Mouse (Mus musculus) Patski (cell line): ENCODE measurements around the gene Gm21987. TPM values are rescaled to one million over a fixed set of nuclear protein-coding genes. Genes with fewer than 3 reads are reported as not detected.

Experiments
- ATAC-seq: fragments of 100-300 bp; one replicate; pipeline ENCODE4 v1.8.0; 2021
- CTCF ChIA-PET: fragments of 350-600 bp; sonication (Branson Sonifier 250); formaldehyde crosslinking; loops from one replicate; lab custom pipeline; 2022; ENCODE audit warnings: inconsistent platforms; lab: Charles Lee
- POLR2A ChIA-PET: fragments of 350-600 bp; sonication (Branson Sonifier 250); formaldehyde crosslinking; loops from one replicate; lab custom pipeline; 2022; ENCODE audit warnings: antibody characterized with exemption, inconsistent platforms; lab: Charles Lee
- DNase-seq: peaks from one replicate; pipeline ENCODE4 v3.0.0-alpha.2; 2011; ENCODE audit warnings: low read depth, low spot score
- H3K27me3 ChIP-seq: fragments of 371-371 bp; one replicate; pipeline ENCODE4 v1.5.1; 2021
- CTCF ChIP-seq: fragments of 100-300 bp; IDR thresholded peaks from one replicate; pipeline ENCODE4 v1.5.1; 2021
- in situ Hi-C: fragments of 300-500 bp; cut with MboI; formaldehyde crosslinking; loops from 3 replicates; pipeline ENCODE4 v1.11.1; 2018; ENCODE audit warnings: low pct_unique_long_range_greater_than_20kb, mixed read lengths
- polyA plus RNA-seq: library from polyadenylated mRNA; unstranded; gene quantifications from one replicate; pipeline ENCODE4 v1.2.3, GENCODE M21; 2021

The Gm21987 gene
- polyA plus RNA-seq, 1 experiment from 2014 or later = not detected

- POLR2A ChIA-PET = no interaction called here
- in situ Hi-C loops = no loop called here
- CTCF ChIA-PET = no interaction called here
Observed at GRCm38 (mm10) chr16:38359857-38360256, 13.0 kb downstream of the Gm21987 start.

GRCm38 (mm10) chr16:38360317-38360716 lies 13.5 kb downstream of the Gm21987 start:
- no peaks in the 10 kb centered on the region for H3K27me3 ChIP-seq
- in situ Hi-C loops = no loop called here
- TF ChIP-seq CTCF = no peak
- no peak for DNase-seq
- ChIA-PET CTCF (interaction anchor here (0.9 kb wide), 1 partner anchor 146 kb away, joined by 3 read pairs; no protein-coding TSS in a partner anchor), POLR2A (no interaction called here)
- no peak for ATAC-seq

More at GRCm38 (mm10) chr16:38359857-38360256, 13.0 kb downstream of the Gm21987 start:
- ATAC-seq = no peak
- TF ChIP-seq CTCF = no peak
- H3K27me3 ChIP-seq = no peaks in the 10 kb centered on the region
- DNase-seq = no peak

- ATAC-seq (no peak), DNase-seq (no peak)
- TF ChIP-seq CTCF = no peak
- H3K27me3 ChIP-seq = no peaks in the 10 kb centered on the region
- CTCF ChIA-PET = interaction anchor here (1.1 kb wide), 1 partner anchor 12 kb away, joined by 3 read pairs; no protein-coding TSS in a partner anchor
- POLR2A ChIA-PET = no interaction called here
- in situ Hi-C loops = no loop called here
Observed at GRCm38 (mm10) chr16:38361933-38362332, 15.1 kb downstream of the Gm21987 start, which contains the start of gene Popdc2. Gene Popdc2, plus strand, starts transcription at chr16:38362209.

- TF ChIP-seq CTCF = no peak
- H3K27me3 ChIP-seq = no peaks in the 10 kb centered on the region
- ATAC-seq (no peak), DNase-seq (no peak)
- in situ Hi-C loops = no loop called here
- ChIA-PET CTCF (interaction anchor here (1.1 kb wide), 1 partner anchor 12 kb away, joined by 3 read pairs; no protein-coding TSS in a partner anchor), POLR2A (no interaction called here)
Observed at GRCm38 (mm10) chr16:38362493-38363255, 15.8 kb downstream of the Gm21987 start.

GRCm38 (mm10) chr16:38363256-38363595 lies 16.4 kb downstream of the Gm21987 start:
- TF ChIP-seq CTCF = no peak
- H3K27me3 ChIP-seq = no peaks in the 10 kb centered on the region
- no peak for DNase-seq
- in situ Hi-C loops = no loop called here
- no peak for ATAC-seq
- CTCF ChIA-PET = no interaction called here
- POLR2A ChIA-PET = no interaction called here

- ChIA-PET CTCF (no interaction called here), POLR2A (no interaction called here)
- in situ Hi-C loops = no loop called here
- no peak for TF ChIP-seq CTCF
- H3K27me3 ChIP-seq = no peaks in the 10 kb centered on the region
- no peak for ATAC-seq
- DNase-seq = no peak
Observed at GRCm38 (mm10) chr16:38363657-38364056, 16.8 kb downstream of the Gm21987 start.

GRCm38 (mm10) chr16:38365390-38365789 lies 18.6 kb downstream of the Gm21987 start:
- DNase-seq (no peak), ATAC-seq (no peak)
- no peaks in the 10 kb centered on the region for H3K27me3 ChIP-seq
- in situ Hi-C loops = no loop called here
- CTCF ChIA-PET = interaction anchor here (1.0 to 1.2 kb wide), 2 partner anchors 9 to 19 kb away, joined by 3 read pairs; no protein-coding TSS in a partner anchor
- POLR2A ChIA-PET = no interaction called here
- no peak for TF ChIP-seq CTCF

- ATAC-seq (no peak), DNase-seq (no peak)
- TF ChIP-seq CTCF = no peak
- CTCF ChIA-PET = interaction anchor here (0.8 to 1.2 kb wide), 2 partner anchors 9 to 17 kb away, joined by 3 to 4 read pairs; no protein-coding TSS in a partner anchor
- POLR2A ChIA-PET = no interaction called here
- in situ Hi-C loops = no loop called here
- no peaks in the 10 kb centered on the region for H3K27me3 ChIP-seq
Observed at GRCm38 (mm10) chr16:38366231-38366630, 19.4 kb downstream of the Gm21987 start.

GRCm38 (mm10) chr16:38368336-38368735 lies 21.5 kb downstream of the Gm21987 start:
- ATAC-seq = peak; percentile 98
- TF ChIP-seq CTCF = no peak
- CTCF ChIA-PET = interaction anchor here (0.8 kb wide), 1 partner anchor 65 kb away, joined by 3 read pairs; the partner anchor contains the start of gene Pla1a
- peak; percentile 73 for DNase-seq
- POLR2A ChIA-PET = no interaction called here
- H3K27me3 ChIP-seq = no peaks in the 10 kb centered on the region
- in situ Hi-C loops = no loop called here

- no peak for TF ChIP-seq CTCF
- in situ Hi-C loops = no loop called here
- no peaks in the 10 kb centered on the region for H3K27me3 ChIP-seq
- no peak for DNase-seq
- no peak for ATAC-seq
- ChIA-PET POLR2A (no interaction called here), CTCF (interaction anchor here (0.8 kb wide), 1 partner anchor 64 kb away, joined by 3 read pairs; the partner anchor contains the start of gene Pla1a)
Observed at GRCm38 (mm10) chr16:38369000-38369399, 22.2 kb downstream of the Gm21987 start.

- H3K27me3 ChIP-seq = no peaks in the 10 kb centered on the region
- DNase-seq (no peak), ATAC-seq (no peak)
- POLR2A ChIA-PET = no interaction called here
- no peak for TF ChIP-seq CTCF
- CTCF ChIA-PET = no interaction called here
- in situ Hi-C loops = no loop called here
Observed at GRCm38 (mm10) chr16:38369431-38369830, 22.6 kb downstream of the Gm21987 start.
